Mouse (Mus musculus): Measurements from ENCODE around the gene Gm10642.

DNA sequence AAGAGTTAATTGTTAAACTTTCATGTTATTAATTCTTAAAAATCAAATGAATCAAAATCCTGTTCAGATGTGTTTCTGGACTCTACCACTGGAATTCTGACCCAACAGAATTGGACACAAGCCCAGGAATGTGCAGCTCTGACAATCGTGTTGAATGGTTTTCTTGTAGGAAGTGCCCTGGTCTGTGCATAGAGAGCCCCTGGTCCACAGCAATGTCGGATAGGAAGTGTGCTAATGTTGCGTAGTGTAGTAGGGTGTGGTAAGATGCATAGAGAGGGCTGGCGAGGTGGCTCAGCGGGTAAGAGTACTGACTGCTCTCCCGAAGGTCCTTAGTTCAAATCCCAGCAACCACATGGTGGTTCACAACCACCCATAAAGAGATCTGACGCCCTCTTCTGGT, 10.8 kb downstream of the Gm10642 start:
- TF ChIP-seq POLR2A (IDR thresholded peaks at IDR 0.05; ENCODE audit: insufficient read depth, low read length): no peak
- TF ChIP-seq CTCF (IDR thresholded peaks at IDR 0.05; ENCODE audit: low read depth, low read length): no peak
- no peak for TF ChIP-seq EP300 (IDR thresholded peaks at IDR 0.05; ENCODE audit: insufficient read depth, low read depth, low read length)

All from ES-Bruce4 (cell line).